Mouse (Mus musculus) thymus, adult 18-20 months (tissue): ENCODE measurements around the gene Tnks2.
"Not testable (repeated sequence)": the region's sequence is repeated elsewhere in the genome, so short reads cannot be mapped to it uniquely, and the experiment has no call there.

ENCODE experiments used
- DNase-seq, 2 experiments: peaks; one replicate each; pipeline ENCODE4 v3.0.0; 2022; ENCODE audit warnings: mixed read lengths in 2 of 2

The Tnks2 gene

GRCm38 (mm10) chr19:36827650-36828049, 6.4 kb upstream of the Tnks2 start:
- DNase-seq = no peak

GRCm38 (mm10) chr19:36828322-36828721, 5.7 kb upstream of the Tnks2 start:
- DNase-seq = no peak

- peak in 1 of 2 experiments; percentile 16 for DNase-seq
Measured at GRCm38 (mm10) chr19:36832951-36833787, 863 bp upstream of the Tnks2 start.

GRCm38 (mm10) chr19:36834532-36835431, 750 bp downstream of the Tnks2 start:
- DNase-seq = peak; percentile 48 to 51

GRCm38 (mm10) chr19:36836035-36836434, 2.0 kb downstream of the Tnks2 start:
- no peak for DNase-seq

GRCm38 (mm10) chr19:36840301-36840700, 6.3 kb downstream of the Tnks2 start:
- no peak for DNase-seq

- no peak for DNase-seq
Measured at GRCm38 (mm10) chr19:36843866-36844265, 9.8 kb downstream of the Tnks2 start.

- no peak for DNase-seq
Measured at GRCm38 (mm10) chr19:36845924-36846323, 11.9 kb downstream of the Tnks2 start.

GRCm38 (mm10) chr19:36853831-36854230, 19.8 kb downstream of the Tnks2 start:
- no peak for DNase-seq

- DNase-seq = no peak
Measured at GRCm38 (mm10) chr19:36857851-36858250, 23.8 kb downstream of the Tnks2 start.

- no peak for DNase-seq
Measured at GRCm38 (mm10) chr19:36860393-36860792, 26.4 kb downstream of the Tnks2 start.

GRCm38 (mm10) chr19:36865905-36866304, 31.9 kb downstream of the Tnks2 start:
- DNase-seq = no peak

- DNase-seq = no peak
Measured at GRCm38 (mm10) chr19:36867416-36867815, 33.4 kb downstream of the Tnks2 start.

GRCm38 (mm10) chr19:36868675-36869074, 34.6 kb downstream of the Tnks2 start:
- not testable (repeated sequence) for DNase-seq

GRCm38 (mm10) chr19:36874651-36875050, 40.6 kb downstream of the Tnks2 start:
- no peak for DNase-seq

- no peak for DNase-seq
Measured at GRCm38 (mm10) chr19:36877329-36877728, 43.3 kb downstream of the Tnks2 start.

- no peak for DNase-seq
Measured at GRCm38 (mm10) chr19:36878743-36879495, 44.9 kb downstream of the Tnks2 start.

GRCm38 (mm10) chr19:36883119-36883518, 49.1 kb downstream of the Tnks2 start:
- DNase-seq = no peak

GRCm38 (mm10) chr19:36886316-36886715, 52.3 kb downstream of the Tnks2 start:
- DNase-seq = no peak

GRCm38 (mm10) chr19:36887706-36888105, 53.7 kb downstream of the Tnks2 start:
- DNase-seq = no peak

- no peak for DNase-seq
Measured at GRCm38 (mm10) chr19:36891746-36892145, 57.7 kb downstream of the Tnks2 start.

- no peak for DNase-seq
Measured at GRCm38 (mm10) chr19:36896791-36897569, 62.9 kb downstream of the Tnks2 start.
